Mouse (Mus musculus) liver, postnatal 0 days (tissue): ENCODE measurements around the gene Cda. TPM values are rescaled to one million over a fixed set of nuclear protein-coding genes. Genes with fewer than 3 reads are reported as not detected.

Source experiments
- ATAC-seq: fragments of 200-750 bp; cut with Nextera tagmentation; 2 replicates; pipeline ENCODE4 v1.8.0; 2017; ENCODE audit warnings: mild to moderate bottlenecking, moderate library complexity
- DNase-seq: peaks from one replicate; pipeline ENCODE4 v3.0.0-alpha.2; 2016
- H3K27ac ChIP-seq: fragments of 300-500 bp; sonication (generic); 2 replicates; pipeline ENCODE4 v1.5.1; 2014; ENCODE audit warnings: antibody characterized with exemption, moderate library complexity, mild to moderate bottlenecking, low read depth
- H3K27me3 ChIP-seq: fragments of 300-500 bp; sonication (generic); 2 replicates; pipeline ENCODE4 v1.6.1; 2014; ENCODE audit warnings: low read length, control low read depth, mixed read lengths; ENCODE audit not compliant: insufficient read depth
- H3K36me3 ChIP-seq: fragments of 300-500 bp; sonication (generic); replicated peaks from 2 replicates; pipeline ENCODE4 v1.6.1; 2014; ENCODE audit warnings: mild to moderate bottlenecking, control low read depth, low read length, moderate library complexity, mixed read lengths; ENCODE audit not compliant: insufficient read depth
- H3K4me1 ChIP-seq: fragments of 300-500 bp; sonication (generic); 2 replicates; pipeline ENCODE4 v1.6.1; 2014; ENCODE audit warnings: antibody characterized with exemption, mild to moderate bottlenecking, control low read depth; ENCODE audit not compliant: insufficient read depth
- H3K4me2 ChIP-seq: fragments of 300-500 bp; sonication (generic); 2 replicates; pipeline ENCODE4 v1.6.1; 2014; ENCODE audit warnings: low read depth, mild to moderate bottlenecking, low read length, moderate library complexity, mixed read lengths
- H3K4me3 ChIP-seq: fragments of 300-500 bp; sonication (generic); 2 replicates; pipeline ENCODE4 v1.5.1; 2014; ENCODE audit warnings: low read depth, low read length
- H3K9ac ChIP-seq: fragments of 300-500 bp; sonication (generic); replicated peaks from 2 replicates; pipeline ENCODE4 v1.6.1; 2014; ENCODE audit warnings: mild to moderate bottlenecking, moderate library complexity
- H3K9me3 ChIP-seq: fragments of 300-500 bp; sonication (generic); 2 replicates; pipeline ENCODE4 v1.6.1; 2016; ENCODE audit warnings: mild to moderate bottlenecking, control low read depth, low read length, mixed read lengths
- CTCF ChIP-seq: sonication (generic); IDR thresholded peaks from 2 replicates; pipeline ENCODE4 v1.5.1; 2016; ENCODE audit warnings: antibody characterized with exemption, low read depth
- EP300 ChIP-seq: IDR thresholded peaks from 2 replicates; pipeline ENCODE4 v1.6.1; 2016; ENCODE audit warnings: antibody characterized with exemption, low read depth, mild to moderate bottlenecking
- WGBS: fragments of 180-500 bp; shearing (Covaris S2); extraction: QIAGEN DNeasy Blood & Tissue Kit; methylation state at CpG from one replicate; pipeline ENCODE4 v1.1.7; 2014; ENCODE audit not compliant: insufficient replicate concordance; 5-methylcytosine and 5-hydroxymethylcytosine counted together
- polyA plus RNA-seq: library from polyadenylated mRNA; unstranded; fragments of >200 nt; fragmentation: Nextera tagmentation; extraction: Ambion mirVana; gene quantifications from 2 replicates; pipeline ENCODE4 v1.2.1, GENCODE M21; 2015

Cda gene
- polyA plus RNA-seq, 1 experiment from 2014 or later, result 17.7 TPM

DNA sequence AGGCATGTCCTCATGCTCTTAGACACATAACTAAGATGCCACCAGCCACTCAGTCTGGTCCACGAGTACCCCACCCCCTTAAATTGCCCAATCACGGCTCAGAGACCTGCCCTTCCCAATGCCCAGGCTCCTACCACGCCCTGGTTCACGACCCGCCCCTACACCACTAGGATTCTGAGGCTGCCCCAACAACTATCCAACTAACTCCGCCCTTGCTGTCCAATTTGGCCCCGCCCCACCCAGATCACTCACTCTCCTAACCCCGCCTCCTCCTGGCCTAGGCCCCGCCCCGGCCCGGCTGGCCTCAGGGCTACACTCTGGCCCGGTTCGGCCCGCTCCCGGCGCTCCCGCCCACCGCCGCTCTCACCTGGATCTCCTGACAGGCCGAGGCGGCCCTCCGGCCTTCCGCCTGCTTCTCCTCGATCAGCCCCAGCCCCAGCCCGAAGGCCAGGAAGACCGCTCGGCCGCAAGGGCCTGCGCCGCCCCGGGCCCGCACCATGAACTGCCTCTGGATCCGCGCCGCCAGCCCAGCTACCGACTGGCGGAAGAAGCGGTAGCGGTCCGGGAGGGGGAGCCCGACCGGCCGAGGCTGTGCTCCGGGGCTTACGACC, 42.2 kb downstream of the Cda start:
- DNase-seq (peak; percentile 98), ATAC-seq (peak; percentile 91)
- no peaks in the 10 kb centered on the region; the same call in 1 of the 2 replicates for H3K36me3 ChIP-seq
- WGBS, result under 1% methylated on average over 35 of the region's 45 CpGs
- no peaks in the 10 kb centered on the region for H3K9me3 ChIP-seq
- peak overlapping the region; percentile 96 for H3K27ac ChIP-seq
- TF ChIP-seq CTCF (no peak), EP300 (peak; percentile 60; the same call in 1 of the 2 replicates)
- H3K4me3 ChIP-seq, result peak overlapping the region; percentile 76
- peak overlapping the region; percentile 66 for H3K4me2 ChIP-seq
- peaks cover 14% of the 10 kb centered on the region for H3K4me1 ChIP-seq
- no peaks in the 10 kb centered on the region for H3K27me3 ChIP-seq
- H3K9ac ChIP-seq, result peak overlapping the region; percentile 91

DNA sequence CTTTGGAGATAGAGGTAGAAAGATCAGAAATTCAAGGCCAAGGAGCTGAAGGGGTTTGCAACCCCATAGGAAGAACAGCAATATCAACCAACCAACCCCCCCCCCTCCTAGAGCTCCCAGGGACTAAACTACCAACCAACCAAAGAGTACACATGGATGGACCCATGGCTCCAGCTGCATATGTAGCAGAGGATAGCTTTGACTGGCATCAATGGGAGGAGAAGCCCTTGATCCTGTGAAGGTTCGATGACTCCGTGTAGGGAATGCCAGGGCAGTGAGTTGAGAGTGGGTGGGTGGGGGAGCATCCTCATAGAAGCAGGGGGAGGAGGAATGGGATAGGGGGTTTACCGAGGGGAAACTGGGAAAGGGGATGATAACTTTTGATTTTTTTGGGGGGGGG, 43.3 kb downstream of the Cda start:
- H3K4me1 ChIP-seq, result peaks cover 14% of the 10 kb centered on the region
- no peak overlapping the region for H3K4me3 ChIP-seq
- WGBS, result 89% methylated on average over 3 of the region's 3 CpGs
- no peaks in the 10 kb centered on the region for H3K9me3 ChIP-seq
- peaks cover 7% of the 10 kb centered on the region for H3K36me3 ChIP-seq
- no peaks in the 10 kb centered on the region for H3K27me3 ChIP-seq
- ATAC-seq, result no peak
- no peak for DNase-seq
- TF ChIP-seq CTCF (no peak), EP300 (no peak)
- H3K9ac ChIP-seq, result no peak overlapping the region
- no peak overlapping the region for H3K4me2 ChIP-seq
- peak overlapping the region; percentile 55; the same call in 1 of the 2 replicates for H3K27ac ChIP-seq

DNA sequence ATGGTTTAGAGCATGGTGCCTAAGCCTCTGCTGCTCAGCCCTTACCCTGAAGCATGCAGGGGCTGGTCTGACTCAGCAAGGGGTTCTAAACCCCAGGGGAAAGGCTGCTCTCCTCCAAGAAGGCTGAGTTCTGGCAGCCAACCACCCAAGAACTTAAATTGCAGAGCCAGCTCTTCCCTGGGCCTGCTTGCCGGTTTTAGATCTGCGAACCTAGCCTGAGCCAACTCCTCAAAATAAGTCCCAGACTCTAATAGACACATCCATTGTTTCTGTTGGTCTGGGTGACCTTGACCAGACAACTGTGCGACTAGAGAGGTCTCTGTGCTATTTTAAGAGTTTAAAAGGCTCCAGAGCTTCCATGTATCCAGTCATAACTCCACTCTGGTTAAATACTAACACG, 44.0 kb downstream of the Cda start:
- H3K27ac ChIP-seq, result peak overlapping the region; percentile 55; the same call in 1 of the 2 replicates
- TF ChIP-seq EP300 (no peak), CTCF (no peak)

DNA sequence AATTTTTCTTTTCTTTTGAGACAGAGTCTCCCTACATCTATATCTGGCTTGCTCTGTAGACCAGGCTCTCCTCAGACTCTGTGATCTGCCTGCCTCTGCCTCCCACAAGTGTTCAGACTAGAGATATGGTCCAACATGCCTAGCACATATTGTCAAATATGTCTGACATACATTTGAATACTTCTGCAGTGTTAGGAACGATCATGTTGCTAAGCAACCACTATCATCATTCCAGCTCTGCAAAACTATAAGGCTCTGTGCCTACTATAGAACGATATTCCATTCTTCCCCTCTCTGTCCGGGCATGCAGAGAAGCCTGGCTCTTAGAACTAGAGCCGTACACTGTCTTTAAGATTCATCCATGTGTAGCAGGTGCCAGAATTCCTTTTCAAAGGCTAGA, 45.1 kb downstream of the Cda start:
- DNase-seq (no peak), ATAC-seq (no peak)
- WGBS, result 80% methylated on average over 4 of the region's 4 CpGs
- Histone ChIP-seq H3K27ac (no peak overlapping the region), H3K4me3 (no peak overlapping the region), H3K9ac (no peak overlapping the region), H3K9me3 (no peaks in the 10 kb centered on the region), H3K4me2 (no peak overlapping the region), H3K4me1 (peaks cover 14% of the 10 kb centered on the region), H3K36me3 (peaks cover 15% of the 10 kb centered on the region), H3K27me3 (no peaks in the 10 kb centered on the region)
- TF ChIP-seq EP300, result no peak
- TF ChIP-seq CTCF, result no peak

More for the DNA sequence above, 44.0 kb downstream of the Cda start:
- DNase-seq, result no peak
- H3K4me2 ChIP-seq, result no peak overlapping the region
- peaks cover 14% of the 10 kb centered on the region for H3K4me1 ChIP-seq
- no peaks in the 10 kb centered on the region for H3K27me3 ChIP-seq
- 54% methylated on average over 4 of the region's 4 CpGs for WGBS
- H3K9ac ChIP-seq, result no peak overlapping the region
- H3K36me3 ChIP-seq, result peaks cover 10% of the 10 kb centered on the region
- H3K9me3 ChIP-seq, result no peaks in the 10 kb centered on the region
- no peak for ATAC-seq
- H3K4me3 ChIP-seq, result no peak overlapping the region

DNA sequence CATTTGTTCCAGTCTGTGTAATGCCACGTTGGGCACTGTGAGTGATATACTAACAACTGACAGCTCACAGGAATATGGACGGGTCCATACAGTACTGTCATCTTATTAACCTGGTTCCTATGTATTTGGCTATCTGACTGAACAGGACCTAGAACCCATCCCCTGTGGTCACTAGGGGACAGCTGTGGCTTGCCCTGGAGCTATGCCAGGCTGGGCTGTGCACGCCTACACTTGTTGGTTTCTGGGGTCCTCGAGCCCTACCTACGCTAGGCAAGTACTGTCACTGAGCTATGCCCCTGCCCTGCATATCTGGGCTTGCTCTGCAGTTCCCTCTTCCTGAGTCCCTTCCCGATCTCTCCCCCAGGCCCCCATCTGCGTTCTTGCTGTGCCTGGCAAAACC, 46.3 kb downstream of the Cda start:
- H3K9ac ChIP-seq, result no peak overlapping the region
- H3K27ac ChIP-seq, result no peak overlapping the region
- TF ChIP-seq CTCF, result no peak
- TF ChIP-seq EP300, result no peak
- no peak overlapping the region for H3K4me3 ChIP-seq
- DNase-seq (no peak), ATAC-seq (no peak)
- peaks cover 11% of the 10 kb centered on the region for H3K4me1 ChIP-seq
- peaks cover 22% of the 10 kb centered on the region for H3K36me3 ChIP-seq
- H3K27me3 ChIP-seq, result no peaks in the 10 kb centered on the region
- whole genome bisulfite sequencing, result 64% methylated on average over 7 of the region's 7 CpGs
- no peaks in the 10 kb centered on the region for H3K9me3 ChIP-seq
- H3K4me2 ChIP-seq, result no peak overlapping the region

GRCm38 (mm10) chr4:138320711-138321110, 47.1 kb downstream of the Cda start:
- DNase-seq (no peak), ATAC-seq (no peak)
- peaks cover 27% of the 10 kb centered on the region for H3K36me3 ChIP-seq
- peaks cover 9% of the 10 kb centered on the region; the same call in 1 of the 2 replicates for H3K4me1 ChIP-seq
- no peaks in the 10 kb centered on the region for H3K27me3 ChIP-seq
- no peaks in the 10 kb centered on the region for H3K9me3 ChIP-seq
- no peak overlapping the region for H3K4me2 ChIP-seq
- TF ChIP-seq EP300 (no peak), CTCF (no peak)
- no peak overlapping the region for H3K27ac ChIP-seq
- no peak overlapping the region for H3K9ac ChIP-seq
- no peak overlapping the region for H3K4me3 ChIP-seq
- 78% methylated on average over 11 of the region's 11 CpGs for WGBS

- H3K4me2 ChIP-seq, result no peak overlapping the region
- H3K4me3 ChIP-seq, result no peak overlapping the region
- peak; percentile 65 for ATAC-seq
- peaks cover 8% of the 10 kb centered on the region; the same call in 1 of the 2 replicates for H3K4me1 ChIP-seq
- 30% methylated on average over 10 of the region's 10 CpGs for whole genome bisulfite sequencing
- no peaks in the 10 kb centered on the region for H3K9me3 ChIP-seq
- H3K27me3 ChIP-seq, result no peaks in the 10 kb centered on the region
- no peak overlapping the region for H3K9ac ChIP-seq
- TF ChIP-seq EP300, result no peak
- TF ChIP-seq CTCF, result peak; percentile 100
- DNase-seq, result peak; percentile 88
- H3K36me3 ChIP-seq, result peaks cover 39% of the 10 kb centered on the region
- H3K27ac ChIP-seq, result no peak overlapping the region
These were observed 48.3 kb downstream of the Cda start for GRCm38 (mm10) chr4:138319508-138319907.
